Mouse (Mus musculus): ENCODE results near the gene Usp19. TPM values are rescaled to one million over a fixed set of nuclear protein-coding genes. Genes with fewer than 3 reads are reported as not detected.
A peak's percentile ranks its signal among the peaks of the same experiment; 100 is the strongest.

Usp19 gene
- polyA plus RNA-seq, 1 experiment, result 161 TPM

DNA sequence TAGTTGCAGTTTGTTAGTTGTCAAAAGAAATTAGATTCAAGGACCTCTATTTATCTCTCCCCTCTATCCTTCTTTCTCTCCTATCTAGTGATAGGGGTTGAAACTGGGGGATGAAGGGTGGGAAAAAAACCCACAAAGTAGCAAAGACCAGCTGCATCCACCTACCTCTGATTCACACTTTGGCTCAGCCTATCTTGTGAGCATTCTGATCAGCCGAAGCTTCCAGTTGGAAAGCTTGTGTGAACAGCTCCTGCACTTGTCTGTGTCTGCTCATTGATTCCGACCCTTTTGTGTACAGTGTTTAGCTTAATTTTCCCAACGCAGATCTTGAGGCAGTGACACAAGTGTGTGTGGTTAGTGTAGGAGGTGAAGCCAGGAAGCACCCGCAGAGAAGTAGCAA, 36.9 kb upstream of the Usp19 start:
- H3K4me1 ChIP-seq (ENCODE audit: control insufficient read depth, insufficient read depth, low read length), result no peaks in the 10 kb centered on the region
- DNase-seq, result no peak
- H3K4me3 ChIP-seq (replicated peaks; ENCODE audit: extremely low read depth, low read depth, low read length), result no peak overlapping the region
- TF ChIP-seq CTCF (IDR thresholded peaks at IDR 0.05; ENCODE audit: insufficient read depth, low read length) (no peak), POLR2A (IDR thresholded peaks at IDR 0.05; ENCODE audit: borderline replicate concordance, extremely low read depth, low read depth, low read length) (no peak)
- 58% methylated on average over 4 of the region's 4 CpGs for WGBS

DNA sequence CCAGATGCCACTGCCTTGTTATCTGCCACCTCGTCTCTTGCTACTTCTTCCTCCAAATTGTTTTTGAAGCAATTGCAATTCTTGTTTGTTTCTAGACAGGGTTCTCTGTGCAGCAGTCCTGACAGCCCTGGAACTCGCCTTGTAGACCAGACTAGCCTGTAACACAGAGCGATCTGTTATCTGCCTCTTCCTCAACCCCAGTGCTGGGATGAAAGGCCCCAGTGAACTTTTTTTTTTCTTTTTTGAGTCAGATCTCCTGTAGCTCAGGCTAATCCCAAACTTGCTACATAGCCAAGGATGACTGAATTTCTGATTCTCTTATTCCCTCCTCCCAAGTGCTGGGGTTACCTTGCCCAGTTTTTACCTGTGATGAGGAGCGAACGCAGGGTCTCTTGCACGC, 36.0 kb upstream of the Usp19 start:
- TF ChIP-seq CTCF (IDR thresholded peaks at IDR 0.05; ENCODE audit: insufficient read depth, low read length) (no peak), POLR2A (IDR thresholded peaks at IDR 0.05; ENCODE audit: borderline replicate concordance, extremely low read depth, low read depth, low read length) (no peak)
- 88% methylated on average over 6 of the region's 6 CpGs for WGBS
- DNase-seq, result no peak

GRCm38 (mm10) chr9:108455747-108456571, 34.4 kb upstream of the Usp19 start:
- TF ChIP-seq CTCF (IDR thresholded peaks at IDR 0.05; ENCODE audit: insufficient read depth, low read length), result no peak
- TF ChIP-seq POLR2A (IDR thresholded peaks at IDR 0.05; ENCODE audit: borderline replicate concordance, extremely low read depth, low read depth, low read length), result no peak
- no peak for DNase-seq
- H3K4me3 ChIP-seq (replicated peaks; ENCODE audit: extremely low read depth, low read depth, low read length), result no peak overlapping the region
- H3K4me1 ChIP-seq (ENCODE audit: control insufficient read depth, insufficient read depth, low read length), result no peaks in the 10 kb centered on the region
- WGBS, result 66% methylated on average over 12 of the region's 12 CpGs

More for the DNA sequence above, 36.0 kb upstream of the Usp19 start:
- Histone ChIP-seq H3K4me3 (replicated peaks; ENCODE audit: extremely low read depth, low read depth, low read length) (no peak overlapping the region), H3K4me1 (ENCODE audit: control insufficient read depth, insufficient read depth, low read length) (no peaks in the 10 kb centered on the region)

- H3K4me3 ChIP-seq (replicated peaks; ENCODE audit: extremely low read depth, low read depth, low read length), result no peak overlapping the region
- H3K4me1 ChIP-seq (ENCODE audit: control insufficient read depth, insufficient read depth, low read length), result peaks cover 6% of the 10 kb centered on the region; the same call in 1 of the 2 replicates
- TF ChIP-seq POLR2A (IDR thresholded peaks at IDR 0.05; ENCODE audit: borderline replicate concordance, extremely low read depth, low read depth, low read length) (no peak), CTCF (IDR thresholded peaks at IDR 0.05; ENCODE audit: insufficient read depth, low read length) (no peak)
- no peak for DNase-seq
- WGBS, result 88% methylated on average over 10 of the region's 10 CpGs
These were observed 33.4 kb upstream of the Usp19 start for GRCm38 (mm10) chr9:108456953-108457352.

DNA sequence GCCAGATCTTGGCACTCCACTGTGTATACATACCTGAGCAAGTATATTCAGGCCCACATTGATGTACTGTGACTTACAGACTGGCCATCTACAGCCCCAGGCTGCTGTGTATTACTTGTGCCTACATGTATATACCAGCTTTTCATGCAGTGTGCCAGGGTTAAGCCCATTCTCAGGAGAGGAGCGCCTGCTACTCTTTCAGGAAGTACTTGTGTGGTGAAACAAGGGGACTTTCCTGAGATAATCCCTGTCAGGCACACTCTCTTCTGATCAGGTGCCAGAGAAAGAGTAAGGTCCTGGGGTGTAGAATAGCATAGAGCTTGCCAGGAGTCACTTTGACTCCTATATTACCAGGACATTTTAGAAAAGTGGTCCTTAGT, 30.5 kb upstream of the Usp19 start:
- WGBS, result 46% methylated on average over 1 of the region's 1 CpGs
- Histone ChIP-seq H3K4me1 (ENCODE audit: control insufficient read depth, insufficient read depth, low read length) (peaks cover 14% of the 10 kb centered on the region), H3K4me3 (replicated peaks; ENCODE audit: extremely low read depth, low read depth, low read length) (no peak overlapping the region)
- TF ChIP-seq POLR2A (IDR thresholded peaks at IDR 0.05; ENCODE audit: borderline replicate concordance, extremely low read depth, low read depth, low read length) (no peak), CTCF (IDR thresholded peaks at IDR 0.05; ENCODE audit: insufficient read depth, low read length) (no peak)
- no peak for DNase-seq

- TF ChIP-seq CTCF (IDR thresholded peaks at IDR 0.05; ENCODE audit: insufficient read depth, low read length), result no peak
- TF ChIP-seq POLR2A (IDR thresholded peaks at IDR 0.05; ENCODE audit: borderline replicate concordance, extremely low read depth, low read depth, low read length), result peak; percentile 76; the same call in 1 of the 2 replicates
- under 1% methylated on average over 48 of the region's 52 CpGs for WGBS
- DNase-seq, result peak; percentile 86
- Histone ChIP-seq H3K4me3 (replicated peaks; ENCODE audit: extremely low read depth, low read depth, low read length) (peak within 1 kb of the TSS; percentile 82), H3K4me1 (ENCODE audit: control insufficient read depth, insufficient read depth, low read length) (peaks cover 14% of the 10 kb centered on the region)
These were observed 29.9 kb upstream of the Usp19 start, which contains the start of gene Ccdc71 for GRCm38 (mm10) chr9:108460319-108461178. Ccdc71 (plus strand) TSS chr9:108460527.

DNA sequence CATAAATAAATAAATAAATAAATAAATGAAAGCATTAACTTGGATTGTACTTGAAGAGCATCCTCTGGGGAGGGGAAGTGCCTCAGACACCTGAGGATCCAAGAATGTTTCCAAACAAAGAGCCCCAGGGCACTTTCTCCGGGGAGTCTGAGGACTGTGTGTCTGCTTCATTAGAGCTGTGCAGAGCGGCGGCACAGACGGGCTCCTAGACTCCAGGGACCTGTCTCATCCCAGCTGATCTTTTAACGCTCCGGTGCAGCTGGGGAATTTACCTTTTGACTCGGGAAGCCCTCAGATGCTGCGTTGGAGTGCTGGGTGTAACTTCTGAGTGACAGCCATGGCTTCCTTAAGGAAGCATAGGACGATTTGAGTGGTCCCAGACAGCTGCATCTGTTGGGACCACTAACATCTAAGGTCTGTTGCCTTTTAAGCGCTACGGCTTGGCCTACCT, 29.2 kb upstream of the Usp19 start, which contains the start of gene Klhdc8b:
Gene Klhdc8b (minus strand): TSS at position 401 of the 451 bp plus-strand sequence.
- DNase-seq, result no peak
- Histone ChIP-seq H3K4me3 (replicated peaks; ENCODE audit: extremely low read depth, low read depth, low read length) (peak within 1 kb of the TSS; percentile 82), H3K4me1 (ENCODE audit: control insufficient read depth, insufficient read depth, low read length) (peaks cover 14% of the 10 kb centered on the region)
- TF ChIP-seq POLR2A (IDR thresholded peaks at IDR 0.05; ENCODE audit: borderline replicate concordance, extremely low read depth, low read depth, low read length), result no peak
- no peak for TF ChIP-seq CTCF (IDR thresholded peaks at IDR 0.05; ENCODE audit: insufficient read depth, low read length)
- WGBS, result 17% methylated on average over 11 of the region's 11 CpGs

GRCm38 (mm10) chr9:108461675-108462074, 28.7 kb upstream of the Usp19 start:
- 69% methylated on average over 5 of the region's 5 CpGs for WGBS
- no peak for DNase-seq
- H3K4me3 ChIP-seq (replicated peaks; ENCODE audit: extremely low read depth, low read depth, low read length), result peak overlapping the region; percentile 14
- TF ChIP-seq CTCF (IDR thresholded peaks at IDR 0.05; ENCODE audit: insufficient read depth, low read length), result no peak
- no peak for TF ChIP-seq POLR2A (IDR thresholded peaks at IDR 0.05; ENCODE audit: borderline replicate concordance, extremely low read depth, low read depth, low read length)
- peaks cover 14% of the 10 kb centered on the region for H3K4me1 ChIP-seq (ENCODE audit: control insufficient read depth, insufficient read depth, low read length)

DNA sequence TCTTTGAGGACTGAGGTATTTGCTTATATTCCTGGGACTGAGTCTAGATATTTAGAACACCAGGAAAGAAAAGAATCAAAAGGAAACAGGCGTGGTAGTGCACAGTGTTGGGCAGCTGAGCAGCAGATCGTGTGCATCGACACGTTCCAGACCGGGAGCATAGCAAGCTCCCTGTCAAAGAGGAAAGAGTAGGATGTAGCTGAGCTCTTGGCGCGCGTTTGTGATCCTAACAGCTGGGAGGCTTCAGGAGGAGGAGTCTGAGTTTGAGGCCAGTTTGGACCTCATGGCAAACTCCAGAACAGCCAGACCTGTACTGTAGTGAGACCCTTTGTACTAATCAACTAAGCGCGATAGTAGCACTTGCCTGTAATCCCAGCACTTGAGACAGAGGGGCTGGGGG, 28.2 kb upstream of the Usp19 start:
- DNase-seq, result peak; percentile 20
- H3K4me1 ChIP-seq (ENCODE audit: control insufficient read depth, insufficient read depth, low read length), result peaks cover 14% of the 10 kb centered on the region
- TF ChIP-seq CTCF (IDR thresholded peaks at IDR 0.05; ENCODE audit: insufficient read depth, low read length), result no peak
- TF ChIP-seq POLR2A (IDR thresholded peaks at IDR 0.05; ENCODE audit: borderline replicate concordance, extremely low read depth, low read depth, low read length), result peak; percentile 43; the same call in 1 of the 2 replicates
- 41% methylated on average over 10 of the region's 10 CpGs for WGBS
- H3K4me3 ChIP-seq (replicated peaks; ENCODE audit: extremely low read depth, low read depth, low read length), result peak overlapping the region; percentile 34

Data from lung, adult 2 months (tissue).